Mouse (Mus musculus) hindbrain, embryonic 12.5 days (tissue): ENCODE measurements at regions not wholly inside any gene's neighbourhood (a gene's known extent, or its start where the extent isn't known, plus 50 kb on each side); places are given as distances from the start of the nearest gene placed in this dataset.

ENCODE experiments used
- ATAC-seq: fragments of 200-750 bp; cut with Nextera tagmentation; 2 replicates; pipeline ENCODE4 v1.8.0; 2017; ENCODE audit warnings: moderate TSS enrichment; ENCODE audit not compliant: low FRiP score
- H3K27ac ChIP-seq: fragments of 300-500 bp; sonication (generic); 2 replicates; pipeline ENCODE4 v1.5.1; 2016; ENCODE audit warnings: mild to moderate bottlenecking
- H3K27me3 ChIP-seq: fragments of 300-500 bp; sonication (generic); 2 replicates; pipeline ENCODE4 v1.6.1; 2016; ENCODE audit warnings: mild to moderate bottlenecking
- H3K36me3 ChIP-seq: fragments of 300-500 bp; sonication (generic); 2 replicates; pipeline ENCODE4 v1.6.1; 2016; ENCODE audit warnings: mild to moderate bottlenecking
- H3K4me1 ChIP-seq: fragments of 300-500 bp; sonication (generic); 2 replicates; pipeline ENCODE4 v1.6.1; 2016
- H3K4me2 ChIP-seq: fragments of 300-500 bp; sonication (generic); replicated peaks from 2 replicates; pipeline ENCODE4 v1.6.1; 2016; ENCODE audit warnings: mild to moderate bottlenecking
- H3K4me3 ChIP-seq: fragments of 300-500 bp; sonication (generic); 2 replicates; pipeline ENCODE4 v1.5.1; 2016; ENCODE audit warnings: mild to moderate bottlenecking
- H3K9ac ChIP-seq: fragments of 300-500 bp; sonication (generic); 2 replicates; pipeline ENCODE4 v1.6.1; 2016; ENCODE audit warnings: mild to moderate bottlenecking, moderate library complexity
- H3K9me3 ChIP-seq: fragments of 300-500 bp; sonication (generic); replicated peaks from 2 replicates; pipeline ENCODE4 v1.6.1; 2016; ENCODE audit warnings: mild to moderate bottlenecking
- WGBS: fragments of 180-500 bp; shearing (Covaris S2); methylation state at CpG from one replicate; pipeline ENCODE4 v1.1.7; 2016; 5-methylcytosine and 5-hydroxymethylcytosine counted together

- Histone ChIP-seq H3K27me3 (no peaks in the 10 kb centered on the region), H3K9me3 (no peaks in the 10 kb centered on the region), H3K9ac (no peak overlapping the region), H3K4me2 (no peak overlapping the region), H3K27ac (no peak overlapping the region), H3K4me1 (no peaks in the 10 kb centered on the region), H3K36me3 (no peaks in the 10 kb centered on the region), H3K4me3 (no peak overlapping the region)
- ATAC-seq = no peak
- 84% methylated on average over 8 of the region's 8 CpGs for WGBS
These were observed 50.5 kb upstream of the Ednra start for GRCm38 (mm10) chr8:77774551-77775335.

- no peak for ATAC-seq
- H3K4me3 ChIP-seq = no peak overlapping the region
- no peaks in the 10 kb centered on the region for H3K9me3 ChIP-seq
- H3K27ac ChIP-seq = no peak overlapping the region
- no peak overlapping the region for H3K4me2 ChIP-seq
- H3K4me1 ChIP-seq = no peaks in the 10 kb centered on the region
- H3K27me3 ChIP-seq = no peaks in the 10 kb centered on the region
- 93% methylated on average over 3 of the region's 3 CpGs for WGBS
- H3K36me3 ChIP-seq = no peaks in the 10 kb centered on the region
- no peak overlapping the region for H3K9ac ChIP-seq
These were observed 51.3 kb upstream of the Ednra start for GRCm38 (mm10) chr8:77775526-77775925.

GRCm38 (mm10) chr8:77777597-77777996 is 53.3 kb upstream of the Ednra start:
- Histone ChIP-seq H3K4me2 (no peak overlapping the region), H3K27ac (no peak overlapping the region), H3K27me3 (no peaks in the 10 kb centered on the region), H3K4me1 (no peaks in the 10 kb centered on the region), H3K4me3 (no peak overlapping the region), H3K36me3 (no peaks in the 10 kb centered on the region), H3K9ac (no peak overlapping the region), H3K9me3 (no peaks in the 10 kb centered on the region)
- no peak for ATAC-seq
- WGBS = 83% methylated on average over 5 of the region's 5 CpGs

- WGBS = 91% methylated on average over 4 of the region's 4 CpGs
- ATAC-seq = no peak
These were observed 61.5 kb upstream of the Ednra start for GRCm38 (mm10) chr8:77785676-77786255.

GRCm38 (mm10) chr8:77794911-77795310 is 70.6 kb upstream of the Ednra start:
- no peaks in the 10 kb centered on the region for H3K36me3 ChIP-seq

More at GRCm38 (mm10) chr8:77785676-77786255, 61.5 kb upstream of the Ednra start:
- H3K36me3 ChIP-seq = no peaks in the 10 kb centered on the region
- H3K4me2 ChIP-seq = no peak overlapping the region
- H3K9me3 ChIP-seq = no peaks in the 10 kb centered on the region
- H3K4me3 ChIP-seq = no peak overlapping the region
- H3K27ac ChIP-seq = no peak overlapping the region
- no peaks in the 10 kb centered on the region for H3K4me1 ChIP-seq
- no peaks in the 10 kb centered on the region for H3K27me3 ChIP-seq
- H3K9ac ChIP-seq = no peak overlapping the region

GRCm38 (mm10) chr8:77803147-77803903 is 79.1 kb upstream of the Ednra start:
- no peaks in the 10 kb centered on the region for H3K27me3 ChIP-seq
- H3K27ac ChIP-seq = no peak overlapping the region
- no peaks in the 10 kb centered on the region for H3K36me3 ChIP-seq
- no peaks in the 10 kb centered on the region for H3K4me1 ChIP-seq
- H3K4me2 ChIP-seq = no peak overlapping the region
- H3K4me3 ChIP-seq = no peak overlapping the region
- 68% methylated on average over 9 of the region's 9 CpGs for WGBS
- ATAC-seq = no peak
- no peak overlapping the region for H3K9ac ChIP-seq
- H3K9me3 ChIP-seq = no peaks in the 10 kb centered on the region

More at GRCm38 (mm10) chr8:77794911-77795310, 70.6 kb upstream of the Ednra start:
- Histone ChIP-seq H3K27me3 (no peaks in the 10 kb centered on the region), H3K9ac (no peak overlapping the region), H3K4me2 (no peak overlapping the region), H3K27ac (no peak overlapping the region), H3K9me3 (no peaks in the 10 kb centered on the region), H3K4me3 (no peak overlapping the region), H3K4me1 (no peaks in the 10 kb centered on the region)
- 66% methylated on average over 1 of the region's 1 CpGs for WGBS
- ATAC-seq = no peak

GRCm38 (mm10) chr8:77804536-77804935 is 80.3 kb upstream of the Ednra start:
- no peak overlapping the region for H3K4me3 ChIP-seq
- no peak overlapping the region for H3K27ac ChIP-seq
- H3K36me3 ChIP-seq = no peaks in the 10 kb centered on the region
- WGBS = 86% methylated on average over 6 of the region's 6 CpGs
- no peak overlapping the region for H3K9ac ChIP-seq
- no peaks in the 10 kb centered on the region for H3K27me3 ChIP-seq
- no peaks in the 10 kb centered on the region for H3K9me3 ChIP-seq
- H3K4me2 ChIP-seq = no peak overlapping the region
- ATAC-seq = no peak
- no peaks in the 10 kb centered on the region for H3K4me1 ChIP-seq

GRCm38 (mm10) chr8:77804956-77805355 is 80.7 kb upstream of the Ednra start:
- Histone ChIP-seq H3K27ac (no peak overlapping the region), H3K9me3 (no peaks in the 10 kb centered on the region), H3K4me2 (no peak overlapping the region), H3K4me3 (no peak overlapping the region), H3K9ac (no peak overlapping the region), H3K36me3 (no peaks in the 10 kb centered on the region), H3K27me3 (no peaks in the 10 kb centered on the region), H3K4me1 (no peaks in the 10 kb centered on the region)
- no peak for ATAC-seq
- 73% methylated on average over 4 of the region's 4 CpGs for WGBS

- Histone ChIP-seq H3K4me2 (no peak overlapping the region), H3K9ac (no peak overlapping the region), H3K4me1 (no peaks in the 10 kb centered on the region), H3K36me3 (no peaks in the 10 kb centered on the region), H3K9me3 (no peaks in the 10 kb centered on the region), H3K27ac (no peak overlapping the region), H3K4me3 (no peak overlapping the region), H3K27me3 (no peaks in the 10 kb centered on the region)
- ATAC-seq = no peak
- WGBS = 84% methylated on average over 6 of the region's 6 CpGs
These were observed 81.4 kb upstream of the Ednra start for GRCm38 (mm10) chr8:77805657-77806056.

GRCm38 (mm10) chr8:77814796-77815647 is 90.8 kb upstream of the Ednra start:
- Histone ChIP-seq H3K27ac (no peak overlapping the region), H3K36me3 (no peaks in the 10 kb centered on the region), H3K4me1 (peaks cover 9% of the 10 kb centered on the region; the same call in 1 of the 2 replicates), H3K4me2 (no peak overlapping the region), H3K9me3 (no peaks in the 10 kb centered on the region), H3K9ac (no peak overlapping the region), H3K4me3 (no peak overlapping the region), H3K27me3 (no peaks in the 10 kb centered on the region)
- no peak for ATAC-seq
- WGBS = 38% methylated on average over 12 of the region's 12 CpGs

- Histone ChIP-seq H3K9me3 (no peaks in the 10 kb centered on the region), H3K4me3 (no peak overlapping the region), H3K9ac (no peak overlapping the region), H3K36me3 (no peaks in the 10 kb centered on the region), H3K4me2 (no peak overlapping the region), H3K27me3 (no peaks in the 10 kb centered on the region), H3K27ac (no peak overlapping the region), H3K4me1 (peaks cover 9% of the 10 kb centered on the region; the same call in 1 of the 2 replicates)
- ATAC-seq = no peak
- 45% methylated on average over 7 of the region's 7 CpGs for WGBS
These were observed 91.3 kb upstream of the Ednra start for GRCm38 (mm10) chr8:77815648-77815971.

GRCm38 (mm10) chr8:77816217-77816616 is 92.0 kb upstream of the Ednra start:
- H3K9me3 ChIP-seq = no peaks in the 10 kb centered on the region
- H3K4me3 ChIP-seq = no peak overlapping the region
- ATAC-seq = no peak
- WGBS = 85% methylated on average over 4 of the region's 4 CpGs
- no peak overlapping the region for H3K27ac ChIP-seq
- no peaks in the 10 kb centered on the region for H3K27me3 ChIP-seq
- peaks cover 9% of the 10 kb centered on the region; the same call in 1 of the 2 replicates for H3K4me1 ChIP-seq
- no peaks in the 10 kb centered on the region for H3K36me3 ChIP-seq
- H3K4me2 ChIP-seq = no peak overlapping the region
- no peak overlapping the region for H3K9ac ChIP-seq
